Mouse (Mus musculus): Measurements from ENCODE around the gene Camk2b.
A peak's percentile ranks its signal among the peaks of the same experiment; 100 is the strongest.
"Not testable (repeated sequence)": the region's sequence is repeated elsewhere in the genome, so short reads cannot be mapped to it uniquely, and the experiment has no call there.

Gene Camk2b

GRCm38 (mm10) chr11:6066176-6066575 is at the start of gene Camk2b:
Camk2b (minus strand) TSS chr11:6066362.
- DNase-seq: no peak

GRCm38 (mm10) chr11:6111734-6112484 is 45.7 kb upstream of the Camk2b start:
- no peak for DNase-seq

GRCm38 (mm10) chr11:6109990-6110389 is 43.8 kb upstream of the Camk2b start:
- peak; percentile 90 for DNase-seq

GRCm38 (mm10) chr11:6108296-6108695 is 42.1 kb upstream of the Camk2b start:
- DNase-seq: peak; percentile 61

- DNase-seq: no peak
These were observed 41.6 kb upstream of the Camk2b start for GRCm38 (mm10) chr11:6107722-6108121.

- DNase-seq: no peak
These were observed 38.6 kb upstream of the Camk2b start for GRCm38 (mm10) chr11:6104734-6105133.

- not testable (repeated sequence) for DNase-seq
These were observed 30.5 kb upstream of the Camk2b start for GRCm38 (mm10) chr11:6096637-6097036.

- no peak for DNase-seq
These were observed 20.8 kb upstream of the Camk2b start for GRCm38 (mm10) chr11:6086991-6087390.

GRCm38 (mm10) chr11:6078737-6079136 is 12.6 kb upstream of the Camk2b start:
- no peak for DNase-seq

- DNase-seq: peak; percentile 85
These were observed 9.5 kb upstream of the Camk2b start for GRCm38 (mm10) chr11:6075618-6076066.

GRCm38 (mm10) chr11:6068181-6068957 is 2.2 kb upstream of the Camk2b start:
- peak; percentile 42 for DNase-seq

- peak; percentile 27 for DNase-seq
These were observed 998 bp upstream of the Camk2b start for GRCm38 (mm10) chr11:6067160-6067559.

GRCm38 (mm10) chr11:6065551-6066121 is 526 bp downstream of the Camk2b start:
- peak; percentile 85 for DNase-seq

- peak; percentile 81 for DNase-seq
These were observed 1.1 kb downstream of the Camk2b start for GRCm38 (mm10) chr11:6065046-6065521.

- DNase-seq: peak; percentile 77
These were observed 1.7 kb downstream of the Camk2b start for GRCm38 (mm10) chr11:6064215-6065045.

GRCm38 (mm10) chr11:6063501-6064214 is 2.5 kb downstream of the Camk2b start:
- DNase-seq: peak; percentile 72

- DNase-seq: peak; percentile 60
These were observed 3.1 kb downstream of the Camk2b start for GRCm38 (mm10) chr11:6063065-6063464.

GRCm38 (mm10) chr11:6062329-6062728 is 3.8 kb downstream of the Camk2b start:
- peak; percentile 55 for DNase-seq

- DNase-seq: peak; percentile 57
These were observed 4.3 kb downstream of the Camk2b start for GRCm38 (mm10) chr11:6061891-6062290.

- DNase-seq: peak; percentile 52
These were observed 7.0 kb downstream of the Camk2b start for GRCm38 (mm10) chr11:6059162-6059561.

- peak; percentile 29 for DNase-seq
These were observed 12.8 kb downstream of the Camk2b start for GRCm38 (mm10) chr11:6053386-6053785.

GRCm38 (mm10) chr11:6050066-6050560 is 16.0 kb downstream of the Camk2b start:
- DNase-seq: peak; percentile 85
